Mouse (Mus musculus) heart, postnatal 0 days (tissue): ENCODE data around the gene Klhdc9. TPM values are rescaled to one million over a fixed set of nuclear protein-coding genes. Genes with fewer than 3 reads are reported as not detected.

Experiments used
- ATAC-seq: fragments of 200-750 bp; cut with Nextera tagmentation; 2 replicates; pipeline ENCODE4 v1.8.0; 2017; ENCODE audit warnings: low read depth, moderate number of reproducible peaks, moderate library complexity; ENCODE audit not compliant: insufficient read depth
- DNase-seq: peaks from one replicate; pipeline ENCODE4 v3.0.0-alpha.2; 2016; ENCODE audit warnings: low spot score
- H3K27ac ChIP-seq: fragments of 300-500 bp; sonication (generic); 2 replicates; pipeline ENCODE4 v1.5.1; 2014; ENCODE audit warnings: low read depth, mild to moderate bottlenecking
- H3K27me3 ChIP-seq: fragments of 300-500 bp; sonication (generic); 2 replicates; pipeline ENCODE4 v1.6.1; 2014; ENCODE audit warnings: low read length, mixed read lengths; ENCODE audit not compliant: control insufficient read depth, insufficient read depth
- H3K36me3 ChIP-seq: fragments of 300-500 bp; sonication (generic); replicated peaks from 2 replicates; pipeline ENCODE4 v1.6.1; 2014; ENCODE audit warnings: low read length, mixed read lengths; ENCODE audit not compliant: control insufficient read depth, insufficient read depth
- H3K4me1 ChIP-seq: fragments of 300-500 bp; sonication (generic); 2 replicates; pipeline ENCODE4 v1.6.1; 2014; ENCODE audit warnings: antibody characterized with exemption; ENCODE audit not compliant: control insufficient read depth, insufficient read depth
- H3K4me2 ChIP-seq: fragments of 300-500 bp; sonication (generic); 2 replicates; pipeline ENCODE4 v1.6.1; 2014; ENCODE audit warnings: low read depth, mild to moderate bottlenecking, low read length, moderate library complexity
- H3K4me3 ChIP-seq: fragments of 300-500 bp; sonication (generic); 2 replicates; pipeline ENCODE4 v1.5.1; 2014; ENCODE audit warnings: low read depth, low read length
- H3K9ac ChIP-seq: fragments of 300-500 bp; sonication (generic); replicated peaks from 2 replicates; pipeline ENCODE4 v1.6.1; 2014; ENCODE audit warnings: low read depth, low read length, mixed read lengths
- H3K9me3 ChIP-seq: fragments of 300-500 bp; sonication (generic); replicated peaks from 2 replicates; pipeline ENCODE4 v1.6.1; 2016; ENCODE audit warnings: low read length; ENCODE audit not compliant: control insufficient read depth
- CTCF ChIP-seq: IDR thresholded peaks from 2 replicates; pipeline ENCODE4 v1.5.1; 2016; ENCODE audit warnings: antibody characterized with exemption, control low read depth, low read depth
- EP300 ChIP-seq: IDR thresholded peaks from 2 replicates; pipeline ENCODE4 v1.6.1; 2016; ENCODE audit warnings: antibody characterized with exemption, low read depth
- WGBS: fragments of 180-500 bp; shearing (Covaris S2); extraction: QIAGEN DNeasy Blood & Tissue Kit; methylation state at CpG from one replicate; pipeline ENCODE4 v1.1.7; 2014; 5-methylcytosine and 5-hydroxymethylcytosine counted together
- polyA plus RNA-seq: library from polyadenylated mRNA; unstranded; fragments of >200 nt; fragmentation: Nextera tagmentation; extraction: Ambion mirVana; gene quantifications from 2 replicates; pipeline ENCODE4 v1.2.1, GENCODE M21; 2015
- total RNA-seq: library from RNA; depleted of rRNA; stranded (reverse); fragments of >200 nt; gene quantifications from 2 replicates; pipeline ENCODE4 v1.2.3, GENCODE M21; 2014; ENCODE audit warnings: low replicate concordance

Gene Klhdc9
- total and polyA plus RNA-seq, 2 experiments from 2014 or later: 1.1 to 3.2 TPM

DNA sequence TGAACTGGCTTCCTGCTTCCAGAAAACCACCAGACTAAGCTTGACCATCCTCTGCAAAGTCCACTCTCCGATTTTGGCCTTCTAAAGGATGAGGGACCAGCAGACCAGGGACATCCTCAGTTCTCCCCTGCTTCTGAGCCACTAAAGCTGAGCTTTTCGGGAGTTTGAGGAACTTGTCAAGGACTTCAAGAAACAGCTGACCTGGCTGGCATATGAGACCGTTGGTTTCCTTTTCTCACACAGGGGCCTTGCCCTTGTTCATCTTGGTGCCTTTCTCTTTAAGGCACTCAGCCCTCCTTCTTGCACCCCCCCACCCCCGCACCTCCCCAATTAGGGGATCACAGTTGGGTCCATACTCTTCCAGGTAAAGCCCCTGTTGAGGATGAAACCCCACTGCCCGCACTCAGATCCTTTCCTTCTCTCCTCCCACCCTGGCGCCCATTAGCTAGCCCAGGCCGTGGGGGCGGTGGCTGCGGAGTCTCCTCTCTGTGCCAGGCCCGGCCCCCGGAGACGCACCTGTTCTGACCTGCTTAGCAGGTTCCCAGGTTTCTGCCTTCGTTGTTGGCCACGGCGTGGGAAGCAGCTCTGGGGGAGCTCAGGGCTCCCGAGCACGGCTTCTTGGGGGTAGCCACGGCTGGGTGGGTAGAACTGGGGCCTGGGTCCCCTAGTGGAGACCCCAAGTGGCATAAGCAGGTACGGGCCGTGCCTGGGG, 9.4 kb upstream of the Klhdc9 start, which contains the start of gene Nectin4:
TSS of gene Nectin4 (plus strand) at position 255 of the 712 bp plus-strand sequence.
- no peaks in the 10 kb centered on the region for H3K4me1 ChIP-seq
- H3K9me3 ChIP-seq: no peaks in the 10 kb centered on the region
- no peak within 1 kb of the TSS for H3K27ac ChIP-seq
- H3K4me3 ChIP-seq: no peak within 1 kb of the TSS
- TF ChIP-seq EP300 (no peak), CTCF (no peak)
- H3K36me3 ChIP-seq: no peaks in the 10 kb centered on the region
- ATAC-seq (no peak), DNase-seq (no peak)
- no peak within 1 kb of the TSS for H3K9ac ChIP-seq
- H3K4me2 ChIP-seq: no peak within 1 kb of the TSS
- 0 out of 2 replicates have a peak, but pooled peaks cover 17% of the 10 kb centered on the region for H3K27me3 ChIP-seq
- WGBS: 40% methylated on average over 20 of the region's 20 CpGs

- no peaks in the 10 kb centered on the region for H3K36me3 ChIP-seq
- DNase-seq (no peak), ATAC-seq (no peak)
- no peak overlapping the region for H3K9ac ChIP-seq
- 0 out of 2 replicates have a peak, but pooled peaks cover 3% of the 10 kb centered on the region for H3K27me3 ChIP-seq
- no peaks in the 10 kb centered on the region for H3K9me3 ChIP-seq
- TF ChIP-seq CTCF (no peak), EP300 (no peak)
- no peak overlapping the region for H3K27ac ChIP-seq
- WGBS: 70% methylated on average over 7 of the region's 7 CpGs
- no peak overlapping the region for H3K4me3 ChIP-seq
- no peak overlapping the region for H3K4me2 ChIP-seq
- H3K4me1 ChIP-seq: no peaks in the 10 kb centered on the region
These were observed 5.3 kb upstream of the Klhdc9 start for GRCm38 (mm10) chr1:171365934-171366333.

DNA sequence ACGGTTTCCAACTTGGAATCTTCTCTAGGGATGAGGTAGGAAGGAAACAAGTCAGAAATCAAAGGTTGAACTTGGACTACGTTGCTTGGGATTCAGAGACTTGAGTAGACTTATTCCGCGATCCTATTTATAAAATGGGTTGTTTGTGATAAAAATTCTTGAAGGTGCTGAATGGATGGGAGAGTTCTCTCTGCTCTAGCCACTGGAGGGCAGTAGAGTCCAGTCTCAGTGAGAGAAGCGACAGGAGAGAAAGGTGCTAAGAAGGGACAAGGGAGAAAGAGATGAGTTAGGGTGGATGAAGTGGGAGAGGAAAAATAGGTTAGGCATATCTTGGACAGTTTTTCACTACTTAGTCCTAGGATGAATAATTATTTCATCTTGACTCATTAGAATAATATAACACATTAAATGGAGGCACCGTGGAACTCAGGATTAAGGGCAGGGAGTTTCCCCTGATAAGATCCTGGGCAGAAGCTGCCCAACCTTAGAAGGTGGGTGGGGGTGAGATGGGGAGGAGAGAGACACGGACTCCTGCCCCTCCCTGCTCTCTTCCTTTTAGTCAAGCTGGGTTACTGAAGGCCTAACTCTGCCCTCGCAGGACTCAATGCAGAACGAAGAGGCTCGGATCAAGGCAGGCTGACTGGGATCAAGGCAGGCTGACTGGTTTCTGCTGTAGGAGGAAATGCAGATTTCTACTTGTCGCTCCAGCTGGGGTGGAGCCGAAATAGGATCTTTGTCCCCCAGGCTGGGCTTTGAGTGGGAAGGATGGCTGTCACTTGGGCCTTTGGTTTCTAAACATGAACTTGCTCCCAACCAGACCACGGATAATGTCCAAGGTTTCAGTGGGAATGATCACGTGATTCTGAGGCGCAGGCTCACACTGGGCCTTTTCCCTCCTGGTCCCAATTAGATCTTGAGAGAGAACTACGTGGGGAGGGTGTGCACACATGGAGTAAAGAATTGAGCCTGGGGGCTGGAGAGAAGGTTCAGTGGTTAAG, 807 bp upstream of the Klhdc9 start:
- DNase-seq (peak; percentile 80), ATAC-seq (peak; percentile 53; the same call in 1 of the 2 replicates)
- 27% methylated on average over 16 of the region's 16 CpGs for WGBS
- Histone ChIP-seq H3K9me3 (no peaks in the 10 kb centered on the region), H3K4me2 (peak overlapping the region; percentile 69), H3K9ac (peak overlapping the region; percentile 47), H3K4me1 (no peaks in the 10 kb centered on the region), H3K4me3 (peak overlapping the region; percentile 55), H3K36me3 (peaks cover 18% of the 10 kb centered on the region), H3K27me3 (no peaks in the 10 kb centered on the region), H3K27ac (peak overlapping the region; percentile 16; the same call in 1 of the 2 replicates)
- TF ChIP-seq CTCF: peak; percentile 90
- TF ChIP-seq EP300: no peak

DNA sequence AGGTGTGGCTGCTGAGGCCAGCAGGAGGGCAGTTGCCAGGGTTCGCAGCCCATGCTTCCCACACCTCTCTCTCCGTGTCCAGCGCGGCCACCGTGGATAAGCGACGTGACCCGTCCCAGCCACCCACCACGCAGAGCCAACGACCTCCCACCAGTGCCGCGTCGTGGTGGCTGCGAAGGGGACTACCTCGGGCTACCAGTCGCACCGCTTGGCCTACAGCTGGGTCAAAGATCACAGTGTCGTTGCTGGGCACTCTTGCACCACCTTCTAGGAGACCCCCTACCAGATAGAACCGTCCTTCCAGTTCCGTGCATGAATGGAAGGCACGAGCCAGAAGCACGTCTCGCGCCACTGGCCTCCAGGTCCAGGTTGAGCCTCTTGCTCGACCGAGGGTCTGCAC, 345 bp downstream of the Klhdc9 start:
- H3K4me1 ChIP-seq: no peaks in the 10 kb centered on the region
- no peaks in the 10 kb centered on the region for H3K9me3 ChIP-seq
- 0 out of 2 replicates have a peak overlapping the region, but pooled peaks have one; percentile 47 for H3K9ac ChIP-seq
- H3K4me2 ChIP-seq: peak overlapping the region; percentile 69
- 21% methylated on average over 26 of the region's 26 CpGs for WGBS
- peak overlapping the region; percentile 55 for H3K4me3 ChIP-seq
- no peaks in the 10 kb centered on the region for H3K27me3 ChIP-seq
- H3K36me3 ChIP-seq: peaks cover 21% of the 10 kb centered on the region
- no peak overlapping the region for H3K27ac ChIP-seq
- TF ChIP-seq CTCF (no peak), EP300 (no peak)
- DNase-seq: no peak
- ATAC-seq: peak; percentile 10; the same call in 1 of the 2 replicates

- 68% methylated on average over 4 of the region's 4 CpGs for WGBS
- peaks cover 21% of the 10 kb centered on the region for H3K36me3 ChIP-seq
- ATAC-seq: no peak
- H3K27ac ChIP-seq: no peak overlapping the region
- H3K9ac ChIP-seq: no peak overlapping the region
- no peak overlapping the region for H3K4me2 ChIP-seq
- DNase-seq: peak; percentile 40
- TF ChIP-seq EP300: no peak
- TF ChIP-seq CTCF: peak; percentile 83
- no peak overlapping the region for H3K4me3 ChIP-seq
- no peaks in the 10 kb centered on the region for H3K9me3 ChIP-seq
- H3K27me3 ChIP-seq: no peaks in the 10 kb centered on the region
- no peaks in the 10 kb centered on the region for H3K4me1 ChIP-seq
These were observed 2.2 kb downstream of the Klhdc9 start for GRCm38 (mm10) chr1:171358421-171358820.
